Mouse (Mus musculus) small intestine, adult 10 weeks (tissue): ENCODE measurements around the gene R3hcc1l. TPM values are rescaled to one million over a fixed set of nuclear protein-coding genes. Genes with fewer than 3 reads are reported as not detected.

Source experiments
- polyA plus RNA-seq: library from polyadenylated mRNA; stranded (reverse); fragments of 350-450 nt; fragmentation: Illumina TruSeq; extraction: RNeasy Lipid Tissue Mini Kit (QIAGEN cat#74804); gene quantifications from one replicate; pipeline ENCODE4 v1.2.3, GENCODE M21; 2014; ENCODE audit warnings: low replicate concordance

R3hcc1l gene
- polyA plus RNA-seq: 17.4 TPM

DNA sequence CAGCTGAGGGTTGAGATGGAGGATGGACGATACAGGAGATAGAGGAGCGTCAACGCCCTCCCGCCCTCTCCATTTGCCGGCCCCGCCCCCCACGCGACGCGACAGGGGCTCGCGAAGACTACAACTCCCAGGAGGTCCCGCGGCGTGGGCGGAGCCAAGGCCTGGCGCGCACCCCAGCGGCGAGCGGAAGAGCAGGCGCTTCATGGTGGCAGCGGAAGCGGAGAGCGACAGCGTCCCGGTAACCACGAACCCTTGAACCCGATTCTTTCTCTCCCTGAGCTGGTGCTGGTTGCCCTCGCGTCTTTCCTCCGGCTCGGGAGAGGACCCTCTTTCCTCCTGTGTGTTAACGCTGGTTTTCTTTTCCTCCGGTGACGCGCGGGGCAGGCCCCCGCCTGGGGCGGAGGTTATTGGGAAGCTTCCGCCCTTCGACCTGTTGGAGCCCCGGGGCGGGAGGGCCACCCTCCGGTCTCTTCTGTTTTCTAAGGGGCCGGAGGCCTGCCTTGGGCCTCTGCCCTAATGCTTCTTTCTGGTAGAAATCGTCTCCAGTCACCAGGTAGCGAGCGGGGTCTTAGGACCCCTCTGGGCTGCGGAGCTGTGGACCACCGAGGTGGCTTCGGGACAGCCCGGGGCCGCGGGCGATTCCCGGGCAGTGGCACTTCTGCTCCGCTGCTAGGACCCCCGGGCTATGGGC is at the start of gene R3hcc1l:
R3hcc1l (plus strand) TSS at position 140 of the 691 bp plus-strand sequence.

GRCm38 (mm10) chr19:42612654-42613053 is 94.1 kb downstream of the R3hcc1l start, which contains the start of gene Loxl4:
TSS of gene Loxl4 (minus strand) at chr19:42612813.

Other genes with a start within 250 kb of the R3hcc1l start
- gene Crtac1, start 87.0 kb upstream of the R3hcc1l start, polyA plus RNA-seq: not detected
- gene Loxl4, start 94.1 kb downstream of the R3hcc1l start, polyA plus RNA-seq: not detected
- gene Pyroxd2, start 234.0 kb downstream of the R3hcc1l start, polyA plus RNA-seq: 1.4 TPM